Mouse (Mus musculus) heart, adult 2 months (tissue): ENCODE results near the gene Acsl1. TPM values are rescaled to one million over a fixed set of nuclear protein-coding genes. Genes with fewer than 3 reads are reported as not detected.

Experiments
- DNase-seq, 2 experiments: peaks; one replicate each; pipeline ENCODE4 v3.0.0; 2021
- H3K27ac ChIP-seq: fragments of 200-600 bp; 2 replicates; pipeline ENCODE4 v1.8.1; 2022
- H3K27me3 ChIP-seq: fragments of 200-500 bp; 2 replicates; pipeline ENCODE4 v1.6.1; 2012; ENCODE audit warnings: mild to moderate bottlenecking, low read length, inconsistent platforms, mixed read lengths; ENCODE audit not compliant: control insufficient read depth, insufficient read depth
- H3K36me3 ChIP-seq: fragments of 200-500 bp; 2 replicates; pipeline ENCODE4 v1.6.1; 2012; ENCODE audit warnings: low read length, inconsistent platforms; ENCODE audit not compliant: control insufficient read depth, insufficient read depth
- H3K4me1 ChIP-seq: fragments of 200-500 bp; 2 replicates; pipeline ENCODE4 v1.6.1; 2011; ENCODE audit warnings: low read length; ENCODE audit not compliant: control insufficient read depth, insufficient read depth
- H3K4me3 ChIP-seq: fragments of 200-600 bp; 2 replicates; pipeline ENCODE4 v1.8.1; 2022
- H3K79me2 ChIP-seq: fragments of 200-500 bp; replicated peaks from 2 replicates; pipeline ENCODE4 v1.6.1; 2012; ENCODE audit warnings: mild to moderate bottlenecking, inconsistent platforms, low read length, moderate library complexity, mixed read lengths; ENCODE audit not compliant: control insufficient read depth, insufficient read depth
- H3K9ac ChIP-seq: fragments of 200-500 bp; 2 replicates; pipeline ENCODE4 v1.6.1; 2012; ENCODE audit warnings: low read depth, mild to moderate bottlenecking, control low read depth, inconsistent platforms, low read length, mixed read lengths
- CTCF ChIP-seq: fragments of 200-600 bp; IDR thresholded peaks from 2 replicates; pipeline ENCODE4 v1.8.1; 2022; ENCODE audit warnings: antibody characterized with exemption, mild to moderate bottlenecking, moderate library complexity
- EP300 ChIP-seq: fragments of 200-500 bp; IDR thresholded peaks from 2 replicates; pipeline ENCODE4 v1.6.1; 2011; ENCODE audit warnings: low read depth, low read length, control low read depth; ENCODE audit not compliant: insufficient read depth
- POLR2A ChIP-seq: fragments of 200-500 bp; IDR thresholded peaks from 2 replicates; pipeline ENCODE4 v1.6.1; 2011; ENCODE audit warnings: mild to moderate bottlenecking, low read depth, low read length, control low read depth; ENCODE audit not compliant: insufficient read depth
- WGBS: fragments of 180-500 bp; shearing (Covaris S2); methylation state at CpG from one replicate; pipeline ENCODE4 v1.1.7; 2018; 5-methylcytosine and 5-hydroxymethylcytosine counted together
- intact Hi-C: fragments of 180-260 bp; cut with DNase I; formaldehyde crosslinking; loops from one replicate; pipeline ENCODE4 v1.15.1; 2025
- polyA plus RNA-seq: library from polyadenylated mRNA; depleted of rRNA; stranded (reverse); fragments of >200 nt; gene quantifications from 2 replicates; pipeline ENCODE4 v1.2.3, GENCODE M21; 2012
- total RNA-seq, 2 experiments: library from RNA; stranded (reverse); gene quantifications; 2 replicates each; pipeline ENCODE4 v1.2.3; 2021

Gene Acsl1
- total and polyA plus RNA-seq, 3 experiments = 330 to 911 (median 774) TPM

- intact Hi-C loops = no loop called here
- no peak overlapping the region for H3K27ac ChIP-seq
- WGBS = 69% methylated on average over 8 of the region's 8 CpGs
- TF ChIP-seq EP300 = no peak
- TF ChIP-seq POLR2A = no peak
- no peak for TF ChIP-seq CTCF
- H3K27me3 ChIP-seq = no peaks in the 10 kb centered on the region
- no peak overlapping the region for H3K9ac ChIP-seq
- DNase-seq = no peak
- H3K4me1 ChIP-seq = no peaks in the 10 kb centered on the region
- H3K36me3 ChIP-seq = no peaks in the 10 kb centered on the region
- no peak overlapping the region for H3K4me3 ChIP-seq
- H3K79me2 ChIP-seq = no peaks in the 10 kb centered on the region
These were observed 21.1 kb upstream of the Acsl1 start for GRCm38 (mm10) chr8:46449723-46450251.

- H3K27me3 ChIP-seq = no peaks in the 10 kb centered on the region
- no peaks in the 10 kb centered on the region for H3K79me2 ChIP-seq
- no peaks in the 10 kb centered on the region for H3K4me1 ChIP-seq
- no peaks in the 10 kb centered on the region for H3K36me3 ChIP-seq
- DNase-seq = no peak
- H3K4me3 ChIP-seq = no peak overlapping the region
- TF ChIP-seq POLR2A (no peak), EP300 (no peak), CTCF (no peak)
- no peak overlapping the region for H3K27ac ChIP-seq
- H3K9ac ChIP-seq = no peak overlapping the region
- 73% methylated on average over 6 of the region's 6 CpGs for WGBS
- intact Hi-C loops = no loop called here
These were observed 12.5 kb upstream of the Acsl1 start for GRCm38 (mm10) chr8:46458215-46458811.

DNA sequence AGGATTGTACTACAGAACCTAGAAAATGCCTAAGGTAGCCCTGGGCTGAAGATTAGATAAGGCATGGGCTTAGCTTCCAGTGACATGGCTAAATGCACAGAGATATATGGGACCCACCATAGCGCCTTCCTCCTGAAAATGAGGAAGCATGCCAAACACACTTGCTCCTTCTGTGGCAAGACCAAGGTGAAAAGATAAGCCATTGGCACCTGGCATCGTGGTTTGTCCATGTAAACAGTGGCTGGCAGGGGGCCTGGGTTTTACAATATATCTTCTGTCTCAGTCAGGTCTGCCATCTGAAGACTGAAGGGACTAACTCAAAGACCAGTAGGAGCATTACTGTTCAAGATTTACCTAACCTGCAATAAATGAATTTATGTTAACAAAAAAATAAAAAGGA lies 2.4 kb upstream of the Acsl1 start:
- TF ChIP-seq CTCF = no peak
- no peak for TF ChIP-seq POLR2A
- TF ChIP-seq EP300 = no peak
- 64% methylated on average over 2 of the region's 2 CpGs for WGBS
- no peak overlapping the region for H3K27ac ChIP-seq
- no peak for DNase-seq
- H3K4me3 ChIP-seq = no peak overlapping the region
- intact Hi-C loops = no loop called here
- peaks cover 9% of the 10 kb centered on the region for H3K36me3 ChIP-seq
- no peaks in the 10 kb centered on the region for H3K27me3 ChIP-seq
- peaks cover 3% of the 10 kb centered on the region for H3K4me1 ChIP-seq
- no peak overlapping the region for H3K9ac ChIP-seq
- no peaks in the 10 kb centered on the region for H3K79me2 ChIP-seq

DNA sequence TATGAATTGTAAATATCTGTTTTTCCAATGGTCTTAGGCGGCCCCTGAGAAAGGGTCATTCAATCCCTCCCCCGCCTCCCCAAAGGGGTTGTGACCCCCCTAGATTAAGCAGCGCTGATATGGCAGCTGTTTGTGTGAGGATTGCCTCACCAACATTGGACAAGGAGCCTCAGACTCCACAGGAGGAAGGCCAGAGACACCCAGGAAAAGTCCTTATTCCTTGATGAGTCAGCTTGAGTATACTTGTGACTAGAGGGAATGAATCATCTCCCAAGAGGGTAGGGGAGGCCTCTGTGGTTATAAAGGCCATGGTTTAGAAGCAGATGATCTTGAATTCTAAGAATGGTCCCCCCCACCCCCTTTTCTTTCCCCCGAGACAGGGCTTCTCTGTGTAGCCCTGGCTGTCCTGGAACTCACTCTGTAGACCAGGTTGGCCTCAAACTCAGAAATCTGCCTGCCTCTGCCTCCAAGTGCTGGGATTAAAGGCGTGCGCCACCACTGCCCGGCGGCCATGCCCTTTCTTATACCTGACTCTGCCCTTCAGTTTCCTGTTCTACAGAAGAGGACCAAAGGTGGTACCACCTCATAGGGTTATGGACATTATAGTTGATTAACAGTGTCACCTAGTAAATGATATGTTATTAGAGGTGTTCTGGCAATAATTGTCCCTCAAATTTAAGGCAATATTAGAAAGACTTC lies 1.6 kb upstream of the Acsl1 start:
- H3K9ac ChIP-seq = no peak overlapping the region
- H3K27ac ChIP-seq = no peak overlapping the region
- no peak overlapping the region for H3K4me3 ChIP-seq
- intact Hi-C loops = no loop called here
- TF ChIP-seq POLR2A (no peak), EP300 (no peak), CTCF (no peak)
- peaks cover 3% of the 10 kb centered on the region for H3K4me1 ChIP-seq
- H3K36me3 ChIP-seq = peaks cover 9% of the 10 kb centered on the region
- H3K27me3 ChIP-seq = no peaks in the 10 kb centered on the region
- WGBS = 93% methylated on average over 8 of the region's 8 CpGs
- no peak for DNase-seq
- H3K79me2 ChIP-seq = no peaks in the 10 kb centered on the region

- Histone ChIP-seq H3K36me3 (peaks cover 9% of the 10 kb centered on the region), H3K79me2 (no peaks in the 10 kb centered on the region), H3K4me3 (no peak overlapping the region; the same call in 1 of the 2 replicates), H3K27ac (peak overlapping the region; percentile 36), H3K4me1 (peaks cover 3% of the 10 kb centered on the region), H3K27me3 (no peaks in the 10 kb centered on the region), H3K9ac (no peak overlapping the region)
- WGBS = 27% methylated on average over 15 of the region's 15 CpGs
- TF ChIP-seq POLR2A (no peak), EP300 (0 out of 2 replicates have a peak, but pooled peaks have one; percentile 28)
- intact Hi-C loops = loop anchor here (2.0 to 5.0 kb wide), 2 partner anchors 58 to 77 kb away; no protein-coding TSS in a partner anchor
- peak in 1 of 2 experiments; percentile 56 for DNase-seq
These were observed 596 bp upstream of the Acsl1 start for GRCm38 (mm10) chr8:46470091-46470791.
